In the genomic region with DNA sequence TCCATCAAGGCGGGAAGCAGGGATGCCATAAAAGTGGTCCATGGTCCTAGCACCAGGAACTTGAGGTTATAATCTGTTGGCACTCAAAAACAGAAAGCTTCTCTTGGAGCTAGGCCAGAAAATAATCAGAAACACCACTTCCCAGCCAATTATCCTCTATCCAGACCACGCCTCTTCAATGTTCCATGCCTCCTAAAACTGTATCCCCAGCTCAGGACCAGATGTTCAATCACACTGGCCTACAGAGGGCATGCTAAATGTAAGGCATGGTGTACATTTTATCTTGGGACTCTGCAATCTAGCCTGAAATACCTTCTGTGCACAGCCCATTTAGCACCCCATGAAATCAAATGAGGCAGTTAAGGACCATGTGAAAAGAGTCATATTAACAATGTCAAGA, we compare ENCODE assay signal across 17 mouse cellular contexts.
"Had no signal": no experiment of that assay in that cellular context is flagged by ENCODE, and none has a peak within 500 bp of the region (broad histone marks: within the 10 kb centered on the region; RNA-seq: fewer than 3 reads in every experiment).

No protein-coding gene starts in this region.

- H3K4me3 ChIP-seq: kidney, embryonic 15.5 days; midbrain, embryonic 12.5 days; midbrain, embryonic 15.5 days; neural tube, embryonic 12.5 days; neural tube, embryonic 15.5 days had no signal

- H3K9me3 ChIP-seq: kidney, embryonic 15.5 days; midbrain, embryonic 12.5 days; midbrain, embryonic 15.5 days; neural tube, embryonic 12.5 days; neural tube, embryonic 15.5 days had no signal

- H3K27ac ChIP-seq: kidney, embryonic 15.5 days; liver, embryonic 14.5 days; macrophage; midbrain, embryonic 12.5 days; midbrain, embryonic 15.5 days; neural tube, embryonic 12.5 days; neural tube, embryonic 15.5 days had no signal

- H3K4me1 ChIP-seq: kidney, embryonic 15.5 days; midbrain, embryonic 12.5 days; midbrain, embryonic 15.5 days; neural tube, embryonic 12.5 days; neural tube, embryonic 15.5 days had no signal

- H3K27me3 ChIP-seq: midbrain, embryonic 12.5 days; midbrain, embryonic 15.5 days; neural tube, embryonic 12.5 days; neural tube, embryonic 15.5 days had no signal

- H3K9ac ChIP-seq: kidney, embryonic 15.5 days; liver, embryonic 14.5 days; liver, postnatal 0 days; lung, embryonic 14.5 days; midbrain, embryonic 12.5 days; midbrain, embryonic 15.5 days; neural tube, embryonic 12.5 days; neural tube, embryonic 15.5 days had no signal

- H3K4me2 ChIP-seq: kidney, embryonic 15.5 days; liver, embryonic 11.5 days; lung, embryonic 14.5 days; midbrain, embryonic 12.5 days; midbrain, embryonic 15.5 days; neural tube, embryonic 12.5 days; neural tube, embryonic 15.5 days had no signal

- ATAC-seq: liver, postnatal 0 days; lung, postnatal 0 days; midbrain, embryonic 15.5 days had no signal

- DNase-seq: kidney, adult 8-10 months; kidney, postnatal 10 days; kidney, postnatal 36 days; left cerebral cortex, postnatal 4 days; liver, postnatal 0 days; lung, embryonic 14.5 days; thymus, adult 18-20 months; thymus, postnatal 36 days had no signal

- H3K36me3 ChIP-seq: kidney, embryonic 15.5 days; midbrain, embryonic 12.5 days; midbrain, embryonic 15.5 days; neural tube, embryonic 12.5 days; neural tube, embryonic 15.5 days had no signal
